Mouse (Mus musculus) C2C12 (cell line): ENCODE measurements at regions not wholly inside any gene's neighbourhood (a gene's known extent, or its start where the extent isn't known, plus 50 kb on each side); places are given as distances from the start of the nearest gene placed in this dataset.

Experiments used
- CEBPB ChIP-seq: IDR thresholded peaks from one replicate; pipeline ENCODE4 v1.6.1; 2011; ENCODE audit warnings: low read depth, mild to moderate bottlenecking, control low read depth, moderate library complexity
- CTCF ChIP-seq: IDR thresholded peaks from one replicate; pipeline ENCODE4 v1.5.1; 2011; ENCODE audit not compliant: control insufficient read depth, insufficient read depth, insufficient read length
- FOSL1 ChIP-seq: IDR thresholded peaks from one replicate; pipeline ENCODE4 v1.8.0; 2011; ENCODE audit warnings: mild to moderate bottlenecking, low read length; ENCODE audit not compliant: poor library complexity, insufficient read depth, severe bottlenecking
- MAX ChIP-seq: IDR thresholded peaks from one replicate; pipeline ENCODE4 v1.6.1; 2011; ENCODE audit warnings: mild to moderate bottlenecking, control low read depth
- MYOD1 ChIP-seq: IDR thresholded peaks from one replicate; pipeline ENCODE4 v1.6.1; 2011; ENCODE audit warnings: low read depth; ENCODE audit not compliant: control insufficient read depth, insufficient read length
- MYOG ChIP-seq: IDR thresholded peaks from one replicate; pipeline ENCODE4 v1.6.1; 2011; ENCODE audit not compliant: control insufficient read depth, insufficient read length; ENCODE audit errors: extremely low read depth
- USF1 ChIP-seq: IDR thresholded peaks from one replicate; pipeline ENCODE4 v1.6.1; 2011; ENCODE audit warnings: low read depth, mild to moderate bottlenecking, control low read depth, moderate library complexity

DNA sequence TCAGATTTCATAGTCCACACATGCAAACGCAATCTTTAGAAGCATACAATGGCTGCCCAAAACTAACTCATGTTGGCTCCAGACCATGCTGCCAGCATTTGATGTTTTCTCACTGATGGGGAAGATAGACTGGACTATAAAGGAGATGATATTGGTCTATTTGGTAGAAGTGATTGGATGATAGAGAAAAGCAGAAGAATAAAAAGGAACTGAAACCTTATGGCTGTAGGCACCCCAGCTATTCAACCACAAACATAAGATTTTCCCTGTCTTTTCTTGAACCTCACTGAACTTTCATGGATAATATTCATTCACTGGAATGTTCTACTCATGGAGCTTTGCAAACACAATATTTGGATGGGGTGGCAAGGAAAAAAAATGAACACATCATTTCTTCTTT lies 65.7 kb upstream of the Irak1bp1 start:
- TF ChIP-seq CTCF (no peak), MYOG (no peak), FOSL1 (no peak), USF1 (no peak), MAX (no peak), MYOD1 (no peak), CEBPB (no peak)
